Mouse (Mus musculus) gastrocnemius, postnatal 25 days (tissue): ENCODE measurements around the gene Fnbp1. TPM values are rescaled to one million over a fixed set of nuclear protein-coding genes. Genes with fewer than 3 reads are reported as not detected.

Experiments
- DNase-seq: peaks from one replicate; pipeline ENCODE4 v3.0.0; 2022
- total RNA-seq, 2 experiments: library from RNA; stranded (reverse); gene quantifications; 1 replicate in 1 of 2; 2 replicates in 1 of 2; pipeline ENCODE4 v1.2.3; 2021

Fnbp1 gene
- total RNA-seq, 2 experiments from 2014 or later: 10.1 to 10.9 TPM

DNA sequence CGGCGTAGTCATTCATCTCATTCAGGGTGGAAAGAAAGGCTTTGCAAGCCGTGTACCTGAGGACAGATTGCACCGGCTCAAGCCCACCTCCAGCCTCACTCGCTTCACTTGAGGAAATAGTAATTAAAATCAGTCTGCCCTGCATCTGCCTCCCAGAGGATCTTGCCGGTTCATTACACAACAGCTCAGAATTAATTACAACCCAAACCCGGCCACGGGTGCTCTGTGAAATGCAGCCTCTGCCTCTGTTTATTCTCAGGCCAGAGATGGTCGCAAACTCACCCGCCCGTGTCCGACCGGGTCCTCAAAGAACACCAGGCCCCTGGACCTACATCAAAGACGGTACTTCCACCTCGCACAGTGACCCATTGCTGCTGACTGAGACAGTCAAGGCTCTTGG lies 45.7 kb downstream of the Fnbp1 start:
- DNase-seq: no peak

DNA sequence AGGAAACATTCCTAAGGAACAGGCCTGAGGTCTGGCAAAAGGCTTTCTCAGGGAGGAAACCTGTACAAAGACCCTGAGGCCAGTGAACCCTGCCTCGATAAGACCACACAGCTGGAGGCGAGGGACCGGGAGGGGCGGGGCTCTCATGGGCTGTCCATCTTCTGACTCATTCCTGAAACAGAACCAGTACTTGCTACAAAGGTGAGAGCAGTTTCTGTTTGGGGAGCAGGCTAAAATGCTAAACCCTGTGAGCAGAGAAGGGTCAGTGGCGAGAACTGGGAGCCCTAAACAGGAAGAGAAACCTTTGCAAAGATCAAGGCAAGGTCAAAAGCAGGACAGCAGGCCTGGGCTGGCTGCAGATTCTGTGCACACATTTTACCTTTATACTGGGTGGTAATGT lies 47.2 kb downstream of the Fnbp1 start:
- no peak for DNase-seq

DNA sequence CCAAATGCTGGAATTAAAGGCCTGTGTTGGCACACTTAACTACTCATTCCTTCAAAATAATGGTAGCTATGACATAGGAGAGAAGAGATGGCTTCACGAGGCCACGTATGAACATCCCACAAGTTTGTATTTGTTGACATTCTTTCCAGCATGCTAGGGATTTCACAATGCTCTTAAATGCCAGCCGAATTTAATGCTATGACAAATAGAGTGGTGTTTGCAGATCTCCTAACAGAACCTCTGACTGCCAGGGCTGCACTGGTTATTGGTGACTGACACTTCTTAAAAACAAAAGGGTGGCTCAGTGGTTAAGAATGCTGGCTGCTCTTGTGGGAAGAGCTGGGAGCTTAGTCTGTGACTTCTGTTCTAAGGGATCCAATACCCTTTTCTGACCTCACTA lies 48.9 kb downstream of the Fnbp1 start:
- no peak for DNase-seq

DNA sequence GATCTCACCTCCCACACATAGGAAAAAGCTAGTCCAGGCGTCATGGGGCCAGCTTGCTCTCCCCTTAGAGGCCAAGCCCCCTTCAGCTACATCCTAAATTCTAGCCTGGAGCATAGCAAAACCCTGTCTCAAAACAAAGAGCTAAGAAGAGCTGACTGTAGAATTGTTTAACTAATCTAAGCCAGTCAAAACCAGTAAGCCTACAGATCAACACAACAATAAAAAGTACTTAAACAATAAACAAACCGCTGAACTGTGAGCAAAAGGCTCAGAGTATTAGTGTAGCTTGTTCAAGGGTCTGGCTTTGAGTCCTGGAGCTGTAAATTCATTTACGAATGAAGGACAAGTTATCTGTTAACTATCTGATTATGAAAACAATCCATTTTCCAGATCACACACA lies 50.6 kb downstream of the Fnbp1 start:
- DNase-seq: no peak

- DNase-seq: no peak
Measured at GRCm38 (mm10) chr2:31089607-31090006, 52.2 kb downstream of the Fnbp1 start.

- DNase-seq: no peak
Measured at GRCm38 (mm10) chr2:31088871-31089270, 52.9 kb downstream of the Fnbp1 start.

DNA sequence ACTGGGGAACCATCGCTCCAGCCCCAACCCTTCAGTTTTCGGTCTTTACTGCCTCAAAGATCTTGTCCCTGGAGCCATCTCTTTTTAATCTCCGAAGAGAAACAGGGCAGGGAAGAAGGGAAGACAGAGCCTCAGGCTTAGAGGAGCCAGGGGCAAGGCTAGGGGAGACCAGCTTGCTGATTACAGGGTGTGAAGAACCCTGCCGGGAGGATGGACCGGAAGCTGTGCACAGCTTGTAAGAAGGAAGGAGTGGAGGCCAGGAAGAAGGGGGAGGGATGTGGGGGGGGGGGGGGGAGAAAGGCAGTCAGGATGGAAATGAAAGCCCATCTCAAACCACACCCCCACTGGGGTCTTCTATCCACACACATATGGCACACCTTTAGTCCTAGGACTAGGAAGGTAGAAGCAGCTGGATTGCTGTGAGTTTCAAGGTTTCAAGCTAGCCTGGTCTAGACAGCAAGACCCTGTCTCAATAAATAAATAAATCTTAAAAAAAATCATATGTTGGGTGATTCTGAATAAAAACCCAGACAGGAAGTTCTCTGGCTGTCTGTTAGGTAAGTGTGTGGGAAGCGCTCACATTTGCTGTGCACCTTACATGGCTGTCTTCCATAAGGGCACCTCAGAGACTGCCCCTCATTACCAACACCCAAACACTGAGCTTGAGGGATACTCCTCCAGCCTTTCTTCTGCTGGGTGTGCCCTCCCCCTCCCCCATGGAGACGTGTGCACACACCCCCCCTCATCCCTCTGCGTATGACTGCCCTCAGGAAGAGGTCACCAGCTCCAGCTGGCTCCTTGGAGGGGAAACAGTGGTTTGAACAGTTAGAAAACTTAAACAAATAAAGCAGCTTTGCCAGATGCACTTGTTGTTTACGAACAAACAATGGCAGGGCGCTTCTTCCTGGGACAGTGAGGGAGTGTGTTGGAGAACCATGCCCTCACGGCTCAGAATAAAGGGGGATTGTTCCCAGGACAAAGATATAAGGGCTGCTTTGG lies 53.8 kb downstream of the Fnbp1 start:
- DNase-seq: peak; percentile 36

GRCm38 (mm10) chr2:31087085-31087484 lies 54.7 kb downstream of the Fnbp1 start:
- no peak for DNase-seq

DNA sequence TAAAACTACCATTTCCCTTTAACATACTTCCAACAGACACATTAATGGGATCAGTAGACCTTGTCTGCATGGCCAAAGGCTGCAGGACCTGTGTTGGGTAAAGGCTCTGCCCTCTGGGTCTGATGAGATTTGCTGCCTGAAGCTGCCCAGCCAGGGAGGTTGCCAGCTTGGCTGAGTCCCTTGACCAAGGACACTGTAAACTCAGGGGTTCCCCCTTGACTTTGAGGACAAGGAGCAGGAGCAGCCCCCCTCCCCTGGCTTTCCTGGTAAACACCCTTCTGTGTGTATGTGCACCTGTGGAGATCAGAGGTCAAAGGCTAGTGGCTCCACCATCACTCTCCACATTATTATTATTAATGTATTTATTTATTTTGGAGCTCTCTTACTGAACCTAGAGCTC lies 55.3 kb downstream of the Fnbp1 start:
- no peak for DNase-seq

DNA sequence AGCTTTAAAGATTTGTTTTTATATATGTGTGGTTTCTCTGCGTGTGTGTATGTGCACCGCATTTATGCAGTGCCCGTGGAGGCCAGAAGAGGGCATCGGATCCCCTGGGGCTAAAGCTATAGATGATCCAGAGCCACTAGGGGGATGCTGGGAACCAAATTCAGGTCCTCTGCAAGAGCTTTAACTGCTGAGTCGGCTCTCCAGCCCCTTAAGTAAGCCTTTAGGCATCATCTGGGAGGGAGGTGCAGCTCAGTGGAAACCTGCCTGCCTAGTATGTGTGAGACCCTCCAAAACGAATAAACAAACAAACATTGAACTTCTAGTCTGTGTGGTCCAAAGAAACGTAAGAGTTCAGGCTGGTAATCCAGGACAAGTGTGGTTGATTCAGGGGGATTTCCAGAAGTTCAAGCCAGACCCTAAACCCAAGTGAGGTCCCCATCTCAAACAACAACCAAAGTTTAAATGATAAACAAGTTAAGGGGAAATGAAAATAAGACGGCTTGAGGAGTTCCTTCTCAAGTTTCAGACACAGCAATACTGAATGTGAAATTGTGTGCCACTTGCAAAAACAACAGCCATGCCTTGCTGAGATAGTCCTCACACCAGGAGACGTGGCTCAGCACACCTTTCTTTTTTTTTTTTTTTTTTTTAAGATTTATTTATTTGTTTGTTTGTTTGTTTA lies 57.5 kb downstream of the Fnbp1 start:
- no peak for DNase-seq

- DNase-seq: no peak
Measured at GRCm38 (mm10) chr2:31083372-31083771, 58.4 kb downstream of the Fnbp1 start.

- no peak for DNase-seq
Measured at GRCm38 (mm10) chr2:31082639-31083038, 59.2 kb downstream of the Fnbp1 start.

GRCm38 (mm10) chr2:31081349-31081748 lies 60.5 kb downstream of the Fnbp1 start:
- no peak for DNase-seq

DNA sequence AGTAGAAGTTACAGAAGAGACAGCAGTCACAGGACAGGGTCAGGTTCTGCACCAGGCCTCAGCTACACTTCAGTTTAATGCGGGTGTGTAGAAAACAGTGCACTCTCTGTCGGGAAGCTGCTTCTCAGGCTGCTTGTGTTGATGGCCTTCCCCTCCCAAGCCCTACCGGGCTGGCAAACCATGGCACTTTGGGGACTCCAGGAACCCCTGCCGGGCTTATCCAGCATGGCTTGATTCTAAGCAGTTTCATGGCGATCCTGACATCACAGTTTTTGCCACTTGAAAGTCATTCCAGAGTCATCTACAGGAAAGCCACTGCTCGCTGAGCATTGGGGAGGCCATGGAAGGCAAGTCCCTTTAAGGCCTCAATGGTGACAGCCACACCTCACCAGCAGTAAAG lies 62.7 kb downstream of the Fnbp1 start:
- DNase-seq: no peak

DNA sequence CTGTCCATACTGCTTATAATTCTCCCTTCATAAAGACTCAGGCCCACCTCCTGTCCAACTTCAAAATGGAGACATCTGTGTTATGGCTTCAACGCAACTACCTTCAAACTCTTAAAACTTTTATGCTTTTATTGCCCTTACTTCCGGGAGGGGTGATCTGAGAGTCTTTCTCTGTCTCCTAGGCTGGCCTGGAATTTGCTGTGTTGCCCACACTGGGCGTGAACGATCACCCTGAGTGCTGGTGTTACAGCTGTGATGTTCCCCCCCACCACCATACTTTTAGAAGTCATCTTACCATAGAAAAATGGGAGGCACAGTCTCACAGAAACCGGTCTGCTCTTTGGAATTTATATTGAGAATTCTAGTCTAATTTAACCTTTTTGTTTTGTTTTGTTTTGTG lies 64.2 kb downstream of the Fnbp1 start:
- no peak for DNase-seq

DNA sequence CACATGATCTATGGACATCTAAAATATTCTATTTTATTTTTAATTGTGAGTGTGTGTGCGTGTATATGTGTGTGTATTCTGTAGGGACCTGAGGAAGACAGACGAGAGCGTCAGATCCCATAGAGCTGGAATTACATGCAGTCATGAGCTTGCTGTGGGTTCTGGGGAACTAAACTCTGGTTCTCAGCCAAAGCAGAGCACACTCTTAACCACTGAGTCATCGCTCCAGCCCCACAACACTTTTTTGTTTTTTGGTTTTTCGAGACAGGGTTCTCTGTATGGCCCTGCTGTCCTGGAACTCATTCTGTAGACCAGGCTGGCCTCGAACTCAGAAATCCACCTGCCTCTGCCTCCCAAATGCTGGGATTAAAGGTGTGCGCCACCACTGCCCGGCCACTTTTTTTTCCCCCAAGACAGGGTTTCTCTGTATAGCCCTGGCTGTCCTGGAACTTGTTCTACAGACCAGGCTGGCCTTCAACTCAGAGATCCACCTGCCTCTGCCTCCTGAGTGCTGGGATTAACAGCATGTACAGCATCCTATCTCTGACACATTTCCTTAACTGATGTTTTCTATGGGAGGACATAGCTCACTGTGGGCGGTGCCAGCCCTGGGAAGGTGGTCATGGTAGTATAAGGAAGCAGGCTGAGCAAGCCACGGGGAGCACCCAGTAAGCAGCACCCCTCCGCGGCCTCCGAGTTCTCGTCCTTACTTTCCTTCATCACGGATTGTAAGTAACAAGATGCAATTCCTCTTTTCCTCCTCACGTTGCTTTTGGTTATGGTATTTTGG lies 65.3 kb downstream of the Fnbp1 start:
- no peak for DNase-seq

GRCm38 (mm10) chr2:31075836-31076235 lies 66.0 kb downstream of the Fnbp1 start:
- DNase-seq: no peak

- no peak for DNase-seq
Measured at GRCm38 (mm10) chr2:31075168-31075567, 66.6 kb downstream of the Fnbp1 start.

- no peak for DNase-seq
Measured at GRCm38 (mm10) chr2:31069506-31069905, 72.3 kb downstream of the Fnbp1 start.

GRCm38 (mm10) chr2:31069114-31069445 lies 72.7 kb downstream of the Fnbp1 start:
- DNase-seq: no peak

GRCm38 (mm10) chr2:31068246-31069113 lies 73.3 kb downstream of the Fnbp1 start:
- peak; percentile 38 for DNase-seq
